Mouse (Mus musculus): ENCODE data around the gene Ube2l6.
"Not testable (repeated sequence)": the region's sequence is repeated elsewhere in the genome, so short reads cannot be mapped to it uniquely, and the experiment has no call there.

Ube2l6 gene

GRCm38 (mm10) chr2:84792516-84792915 is 6.1 kb upstream of the Ube2l6 start:
- peak in 1 of 2 experiments; percentile 59 for DNase-seq (ENCODE audit: inconsistent age in 2 of 2, low spot score in 1 of 2)

GRCm38 (mm10) chr2:84793154-84793553 is 5.5 kb upstream of the Ube2l6 start:
- DNase-seq (ENCODE audit: inconsistent age in 2 of 2, low spot score in 1 of 2): no peak

- DNase-seq (ENCODE audit: inconsistent age in 2 of 2, low spot score in 1 of 2): no peak
Observed at GRCm38 (mm10) chr2:84793871-84794270, 4.8 kb upstream of the Ube2l6 start.

- DNase-seq (ENCODE audit: inconsistent age in 2 of 2, low spot score in 1 of 2): peak; percentile 77 to 92
Observed at GRCm38 (mm10) chr2:84797833-84798492, 665 bp upstream of the Ube2l6 start.

- peak; percentile 70 to 93 for DNase-seq (ENCODE audit: inconsistent age in 2 of 2, low spot score in 1 of 2)
Observed at GRCm38 (mm10) chr2:84799041-84799561, 473 bp downstream of the Ube2l6 start.

GRCm38 (mm10) chr2:84800304-84800703 is 1.7 kb downstream of the Ube2l6 start:
- peak in 1 of 2 experiments; percentile 39 for DNase-seq (ENCODE audit: inconsistent age in 2 of 2, low spot score in 1 of 2)

GRCm38 (mm10) chr2:84801223-84801622 is 2.6 kb downstream of the Ube2l6 start:
- not testable (repeated sequence) for DNase-seq (ENCODE audit: inconsistent age in 2 of 2, low spot score in 1 of 2)

GRCm38 (mm10) chr2:84803963-84804362 is 5.3 kb downstream of the Ube2l6 start:
- no peak for DNase-seq (ENCODE audit: inconsistent age in 2 of 2, low spot score in 1 of 2)

GRCm38 (mm10) chr2:84806546-84806945 is 7.9 kb downstream of the Ube2l6 start:
- DNase-seq (ENCODE audit: inconsistent age in 2 of 2, low spot score in 1 of 2): no peak

- DNase-seq (ENCODE audit: inconsistent age in 2 of 2, low spot score in 1 of 2): no peak
Observed at GRCm38 (mm10) chr2:84809330-84809729, 10.7 kb downstream of the Ube2l6 start.

GRCm38 (mm10) chr2:84810526-84810885 is 11.9 kb downstream of the Ube2l6 start:
- DNase-seq (ENCODE audit: inconsistent age in 2 of 2, low spot score in 1 of 2): no peak

DNA sequence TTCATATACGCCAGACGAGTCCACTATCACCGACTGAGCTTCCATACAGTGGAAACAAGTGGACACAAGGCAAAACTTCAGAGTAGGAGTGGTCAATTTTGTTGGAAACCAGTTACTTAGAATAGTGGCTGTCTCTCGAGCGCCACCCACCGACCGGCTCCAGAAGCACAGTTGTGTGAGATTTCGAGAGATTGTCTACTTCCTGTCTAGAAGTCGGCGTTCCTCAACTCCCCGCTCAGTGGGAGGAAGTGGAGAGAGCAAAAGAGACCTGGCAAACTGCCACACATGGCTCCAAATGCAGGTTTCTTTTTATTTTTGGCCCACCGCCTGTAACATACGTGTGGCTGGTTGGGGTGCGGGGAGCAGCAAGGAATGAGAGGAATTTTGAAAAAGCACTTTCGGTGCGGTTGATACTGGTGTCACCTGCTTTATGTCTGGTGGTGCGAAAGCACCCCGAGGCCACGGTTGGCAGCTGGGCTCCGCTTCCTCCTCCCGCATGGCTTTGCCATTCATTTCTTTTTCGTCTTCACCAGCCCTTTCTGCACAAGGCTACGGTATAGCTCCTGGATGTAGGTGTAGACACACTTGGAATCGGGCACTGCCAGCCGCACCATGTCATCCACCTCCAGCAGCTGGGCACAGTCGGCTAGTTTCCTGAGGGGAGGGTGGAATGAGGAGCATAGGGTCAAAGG is 12.4 kb downstream of the Ube2l6 start:
- peak; percentile 82 to 95 for DNase-seq (ENCODE audit: inconsistent age in 2 of 2, low spot score in 1 of 2)

- DNase-seq (ENCODE audit: inconsistent age in 2 of 2, low spot score in 1 of 2): no peak
Observed at GRCm38 (mm10) chr2:84811880-84812279, 13.3 kb downstream of the Ube2l6 start.

- no peak for DNase-seq (ENCODE audit: inconsistent age in 2 of 2, low spot score in 1 of 2)
Observed at GRCm38 (mm10) chr2:84812676-84813075, 14.0 kb downstream of the Ube2l6 start.

DNA sequence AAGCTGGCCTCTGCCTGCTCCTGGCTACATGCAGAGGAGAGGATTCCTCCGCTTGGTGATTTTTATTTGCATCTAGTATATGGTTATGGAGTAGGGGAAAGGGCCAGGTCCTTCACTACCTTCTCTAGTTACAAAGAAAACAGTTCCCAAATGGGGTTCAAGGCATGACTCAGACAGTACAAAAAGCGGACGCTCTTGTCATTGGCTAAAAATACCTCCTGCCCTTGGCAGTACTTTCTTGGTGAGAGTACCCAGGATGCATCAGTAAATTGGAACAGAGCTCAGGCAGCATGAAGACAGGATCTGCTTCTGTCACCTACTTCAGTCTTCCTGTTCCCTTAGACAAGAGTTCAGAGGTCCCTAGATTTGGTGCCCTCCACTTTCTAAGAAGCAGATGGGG is 21.2 kb downstream of the Ube2l6 start:
- DNase-seq (ENCODE audit: inconsistent age in 2 of 2, low spot score in 1 of 2): peak in 1 of 2 experiments; percentile 38

- no peak for DNase-seq (ENCODE audit: inconsistent age in 2 of 2, low spot score in 1 of 2)
Observed at GRCm38 (mm10) chr2:84822552-84822951, 23.9 kb downstream of the Ube2l6 start, which contains the start of gene Smtnl1. TSS of gene Smtnl1 (minus strand) at chr2:84822652.

DNA sequence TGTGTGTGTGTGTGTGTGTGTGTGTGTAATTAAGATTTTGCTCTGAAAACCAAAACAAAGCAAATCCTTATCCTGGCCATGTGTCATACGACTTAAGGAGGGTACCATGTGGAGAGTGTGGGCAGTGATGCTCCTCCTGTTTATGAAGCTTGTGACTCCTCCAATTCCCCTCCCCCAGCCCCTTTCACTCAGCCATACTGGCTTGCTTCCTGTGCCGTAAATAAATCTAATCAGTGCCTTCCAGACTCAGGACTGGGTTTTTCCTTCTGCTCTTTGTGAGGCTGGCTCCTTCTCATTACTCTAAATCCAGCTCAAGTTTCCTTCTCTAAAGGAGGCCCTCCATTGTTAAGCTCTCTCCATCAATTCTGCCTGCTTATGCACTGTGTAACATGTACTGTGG is 24.6 kb downstream of the Ube2l6 start:
- no peak for DNase-seq (ENCODE audit: inconsistent age in 2 of 2, low spot score in 1 of 2)

DNA sequence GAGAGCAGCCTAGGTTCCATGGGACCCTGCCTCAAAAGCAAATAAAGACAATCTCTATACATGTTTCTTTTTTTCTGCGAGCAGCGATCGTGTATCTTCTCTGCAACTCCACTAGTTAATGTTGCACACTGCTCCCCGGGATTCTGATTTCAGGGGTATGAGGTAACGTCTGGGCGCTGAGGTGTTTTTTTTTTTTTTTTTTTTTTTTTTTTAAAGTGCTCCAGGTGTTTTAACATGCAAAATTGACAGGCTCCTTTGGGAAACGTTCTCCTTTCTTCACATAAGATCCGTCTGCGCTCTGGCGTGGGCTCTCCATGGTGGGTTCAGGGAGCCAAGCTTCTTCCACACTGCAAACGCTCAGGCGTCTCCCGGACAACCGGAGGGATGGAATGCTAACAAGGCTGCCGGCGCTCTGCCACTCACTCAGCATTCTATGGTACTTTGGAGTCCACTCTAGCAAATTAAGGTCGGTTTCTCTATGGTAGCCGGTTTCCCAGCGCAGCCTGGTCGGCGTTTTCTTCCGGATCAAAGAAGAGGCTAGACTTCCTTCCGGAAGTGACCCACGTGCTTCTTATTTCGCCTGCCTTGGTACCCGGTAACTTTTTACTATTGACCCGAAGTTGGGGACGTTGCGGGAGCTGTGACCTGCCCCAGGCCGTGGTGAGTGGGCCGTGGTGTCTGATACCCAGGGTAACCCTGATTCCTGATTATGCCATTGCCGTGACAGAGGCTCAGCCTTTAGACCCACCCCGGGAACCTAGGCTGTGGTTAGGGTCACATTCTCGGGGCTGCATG is 28.1 kb downstream of the Ube2l6 start, which contains the start of gene Timm10:
Gene Timm10, plus strand, starts transcription at position 510 of the 795 bp plus-strand sequence.
- DNase-seq (ENCODE audit: inconsistent age in 2 of 2, low spot score in 1 of 2): peak; percentile 90 to 96

GRCm38 (mm10) chr2:84827283-84827920 is 28.8 kb downstream of the Ube2l6 start:
- peak; percentile 37 to 72 for DNase-seq (ENCODE audit: inconsistent age in 2 of 2, low spot score in 1 of 2)

DNA sequence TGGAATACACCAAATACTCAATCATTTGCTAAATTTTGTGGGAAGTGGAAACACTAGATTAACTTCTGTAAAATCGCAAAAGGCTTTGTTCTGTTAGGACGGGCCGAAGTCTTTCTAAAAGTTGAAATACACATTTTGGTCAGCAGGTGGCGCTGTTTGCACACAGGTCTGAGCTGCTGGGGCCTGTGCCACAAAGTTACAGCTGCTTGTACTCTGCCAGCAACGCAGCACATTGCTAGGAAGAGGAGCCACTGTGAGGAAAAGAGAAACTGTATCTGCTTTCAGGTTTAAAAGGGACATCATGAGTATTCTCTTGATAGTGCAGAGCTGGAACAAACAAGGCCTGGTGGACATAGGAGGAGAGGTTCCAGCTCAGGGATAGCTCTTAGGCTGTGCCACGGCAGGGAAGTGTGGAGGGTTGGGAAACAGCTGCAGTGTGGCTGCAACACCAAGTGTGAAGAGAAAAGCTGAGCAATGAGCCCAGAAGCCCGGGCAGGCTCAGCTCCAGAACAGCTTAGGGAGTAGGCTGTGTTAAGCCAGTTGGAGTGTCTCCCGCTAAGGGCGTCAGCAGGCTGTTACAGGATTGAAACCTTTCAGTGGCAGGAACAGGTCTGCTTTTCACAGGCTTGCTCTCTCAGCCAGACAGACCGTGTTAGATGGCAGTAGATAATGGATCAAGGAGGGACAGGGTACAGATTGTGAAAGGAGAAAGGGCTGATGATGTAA is 33.2 kb downstream of the Ube2l6 start:
- DNase-seq (ENCODE audit: inconsistent age in 2 of 2, low spot score in 1 of 2): peak; percentile 79 to 96

Data from adrenal gland, adult (tissue).